Mouse (Mus musculus) ovary, adult 2 months (tissue): Measurements from ENCODE around the gene Gm2663. TPM values are rescaled to one million over a fixed set of nuclear protein-coding genes. Genes with fewer than 3 reads are reported as not detected.

Experiments
- polyA plus RNA-seq: library from polyadenylated mRNA; depleted of rRNA; stranded (reverse); fragments of >200 nt; gene quantifications from 2 replicates; pipeline ENCODE4 v1.2.3, GENCODE M21; 2012; rRNA removed

Gene Gm2663
- polyA plus RNA-seq: not detected in 2 replicates

DNA sequence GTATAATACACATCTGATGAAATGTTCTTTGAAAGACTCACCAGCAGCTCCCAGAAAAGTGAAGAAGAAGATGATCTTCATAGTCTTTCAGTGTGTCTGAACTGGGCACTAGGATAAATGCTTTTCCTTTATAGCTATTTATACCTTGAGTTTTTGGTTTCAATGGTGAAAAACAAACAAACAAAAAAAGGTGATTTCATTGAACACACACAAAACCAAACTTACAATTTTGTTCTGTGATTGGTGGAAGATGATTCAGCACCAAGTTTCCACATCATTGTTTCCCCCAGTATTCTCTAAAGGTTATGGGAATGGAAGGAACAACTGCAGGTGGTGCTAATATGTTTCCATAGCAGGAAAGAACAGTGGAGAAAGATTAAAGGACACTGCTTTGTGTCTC lies at the start of gene Gm2663:
Gm2663 (minus strand) TSS at position 101 of the 400 bp plus-strand sequence.

DNA sequence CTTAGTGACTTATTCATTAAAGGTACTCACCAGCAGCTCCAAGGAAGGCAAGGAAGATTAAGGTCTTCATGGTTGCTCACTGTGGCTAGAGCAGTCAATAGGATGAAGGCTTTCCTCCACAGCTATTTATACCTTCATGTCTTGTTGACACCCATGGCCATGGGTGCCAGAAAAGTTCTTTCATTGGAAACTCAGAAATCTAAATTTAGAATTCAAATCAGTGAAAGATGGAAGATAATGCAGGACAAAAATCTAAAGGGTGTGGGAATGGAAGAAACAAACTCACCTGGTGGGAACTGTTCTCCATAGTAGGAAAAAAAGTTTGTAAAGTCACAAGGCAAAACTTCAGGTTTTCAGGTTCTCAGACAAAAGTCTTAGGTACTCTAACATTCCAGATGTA lies 36.1 kb upstream of the Gm2663 start, which contains the start of gene 2210010C04Rik:
2210010C04Rik (minus strand) TSS at position 101 of the 400 bp plus-strand sequence.

DNA sequence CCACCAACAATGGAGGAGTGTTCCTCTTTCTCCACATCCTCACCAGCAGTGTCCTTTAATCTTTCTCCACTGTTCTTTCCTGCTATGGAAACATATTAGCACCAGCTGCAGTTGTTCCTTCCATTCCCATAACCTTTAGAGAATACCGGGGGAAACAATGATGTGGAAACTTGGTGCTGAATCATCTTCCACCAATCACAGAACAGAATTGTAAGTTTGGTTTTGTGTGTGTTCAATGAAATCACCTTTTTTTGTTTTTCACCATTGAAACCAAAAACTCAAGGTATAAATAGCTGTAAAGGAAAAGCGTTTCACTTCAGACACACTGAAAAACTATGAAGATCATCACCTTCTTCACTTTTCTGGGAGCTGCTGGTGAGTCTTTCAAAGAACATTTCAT lies 34.8 kb downstream of the Gm2663 start, which contains the start of gene 1810009J06Rik:
1810009J06Rik (plus strand) TSS at position 301 of the 400 bp plus-strand sequence.

DNA sequence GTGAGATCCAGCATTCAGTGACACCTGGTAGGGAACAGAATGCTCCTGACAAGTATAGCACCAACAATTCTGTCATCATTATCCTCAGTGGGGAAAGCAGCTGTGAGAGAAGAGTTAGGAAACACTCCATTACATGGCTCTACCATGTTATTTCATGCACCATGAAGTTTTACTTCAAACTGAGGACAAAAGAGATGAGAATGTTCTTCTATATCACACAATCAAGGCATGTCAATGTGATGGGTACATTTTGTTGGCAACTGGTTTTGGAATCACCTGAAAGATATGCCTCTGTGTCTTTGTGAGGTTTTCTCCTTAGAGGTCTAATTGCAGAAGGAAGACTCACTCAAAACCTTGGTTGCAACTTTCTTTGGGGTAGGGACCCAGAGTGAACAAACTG lies 47.5 kb downstream of the Gm2663 start, which contains the start of gene Gm4744:
Gm4744 (minus strand) TSS at position 101 of the 400 bp plus-strand sequence.

Other genes with a start within 250 kb of the Gm2663 start
- not detected in 2 replicates for gene Moxd2, start 112.0 kb downstream of the Gm2663 start, polyA plus RNA-seq
- gene Prss58, start 99.1 kb downstream of the Gm2663 start, polyA plus RNA-seq: not detected in 2 replicates
- gene 1700074P13Rik, start 58.9 kb downstream of the Gm2663 start, polyA plus RNA-seq: not detected in 2 replicates
- not detected in 2 replicates for gene Gm4744, start 47.6 kb downstream of the Gm2663 start, polyA plus RNA-seq
- not detected in 2 replicates for gene 1810009J06Rik, start 34.7 kb downstream of the Gm2663 start, polyA plus RNA-seq
- gene 2210010C04Rik, start 36.0 kb upstream of the Gm2663 start, polyA plus RNA-seq: 0.09 and 0.81 TPM in 2 replicates